Mouse (Mus musculus) midbrain, embryonic 16.5 days (tissue): Measurements from ENCODE around the gene Ino80d. TPM values are rescaled to one million over a fixed set of nuclear protein-coding genes. Genes with fewer than 3 reads are reported as not detected.

Source experiments
- ATAC-seq: fragments of 200-750 bp; cut with Nextera tagmentation; 2 replicates; pipeline ENCODE4 v1.8.0; 2017; ENCODE audit warnings: moderate TSS enrichment
- H3K27ac ChIP-seq: fragments of 300-500 bp; sonication (generic); 2 replicates; pipeline ENCODE4 v1.5.1; 2014; ENCODE audit warnings: mild to moderate bottlenecking, low read length, mixed read lengths
- H3K27me3 ChIP-seq: fragments of 300-500 bp; sonication (generic); 2 replicates; pipeline ENCODE4 v1.6.1; 2014; ENCODE audit warnings: low read depth, low read length, mixed read lengths; ENCODE audit not compliant: control insufficient read depth, insufficient read depth
- H3K36me3 ChIP-seq: fragments of 300-500 bp; sonication (generic); 2 replicates; pipeline ENCODE4 v1.6.1; 2014; ENCODE audit warnings: mild to moderate bottlenecking, low read length, moderate library complexity, mixed read lengths; ENCODE audit not compliant: control insufficient read depth, insufficient read depth
- H3K4me1 ChIP-seq: fragments of 300-500 bp; sonication (generic); 2 replicates; pipeline ENCODE4 v1.6.1; 2014; ENCODE audit warnings: mild to moderate bottlenecking, low read length, mixed read lengths; ENCODE audit not compliant: control insufficient read depth, insufficient read depth
- H3K4me2 ChIP-seq: fragments of 300-500 bp; sonication (generic); 2 replicates; pipeline ENCODE4 v1.6.1; 2014; ENCODE audit warnings: mild to moderate bottlenecking, low read length, mixed read lengths
- H3K4me3 ChIP-seq: fragments of 300-500 bp; sonication (generic); 2 replicates; pipeline ENCODE4 v1.5.1; 2014; ENCODE audit warnings: low read depth, mild to moderate bottlenecking, low read length, moderate library complexity, mixed read lengths
- H3K9ac ChIP-seq: fragments of 300-500 bp; sonication (generic); 2 replicates; pipeline ENCODE4 v1.6.1; 2014; ENCODE audit warnings: low read depth, low read length, mixed read lengths
- H3K9me3 ChIP-seq: fragments of 300-500 bp; sonication (generic); replicated peaks from 2 replicates; pipeline ENCODE4 v1.6.1; 2014; ENCODE audit warnings: mild to moderate bottlenecking, low read length, mixed read lengths; ENCODE audit not compliant: control insufficient read depth, poor library complexity, severe bottlenecking
- WGBS: fragments of 180-500 bp; shearing (Covaris S2); extraction: QIAGEN DNeasy Blood & Tissue Kit; methylation state at CpG from one replicate; pipeline ENCODE4 v1.1.7; 2014; 5-methylcytosine and 5-hydroxymethylcytosine counted together
- polyA plus RNA-seq: library from polyadenylated mRNA; unstranded; fragments of >200 nt; fragmentation: Nextera tagmentation; extraction: Ambion mirVana; gene quantifications from 2 replicates; pipeline ENCODE4 v1.2.1, GENCODE M21; 2015

Gene Ino80d
- polyA plus RNA-seq, 1 experiment from 2014 or later: 8.9 TPM

- Histone ChIP-seq H3K36me3 (peaks cover 3% of the 10 kb centered on the region), H3K4me2 (no peak overlapping the region), H3K4me1 (peaks cover 7% of the 10 kb centered on the region), H3K27ac (no peak overlapping the region), H3K9me3 (no peaks in the 10 kb centered on the region), H3K4me3 (no peak overlapping the region), H3K27me3 (no peaks in the 10 kb centered on the region), H3K9ac (no peak overlapping the region)
- no peak for ATAC-seq
- 97% methylated on average over 3 of the region's 3 CpGs for WGBS
These were observed 11.7 kb upstream of the Ino80d start for GRCm38 (mm10) chr1:63126206-63126605.

- no peak overlapping the region for H3K4me2 ChIP-seq
- no peaks in the 10 kb centered on the region for H3K27me3 ChIP-seq
- H3K9me3 ChIP-seq: no peaks in the 10 kb centered on the region; the same call in 1 of the 2 replicates
- no peak for ATAC-seq
- 89% methylated on average over 6 of the region's 6 CpGs for WGBS
- no peak overlapping the region for H3K27ac ChIP-seq
- H3K4me3 ChIP-seq: no peak overlapping the region
- H3K36me3 ChIP-seq: peaks cover 14% of the 10 kb centered on the region
- no peaks in the 10 kb centered on the region for H3K4me1 ChIP-seq
- no peak overlapping the region for H3K9ac ChIP-seq
These were observed 9.5 kb upstream of the Ino80d start for GRCm38 (mm10) chr1:63123823-63124450.

GRCm38 (mm10) chr1:63122005-63122404 is 7.5 kb upstream of the Ino80d start:
- H3K36me3 ChIP-seq: peaks cover 14% of the 10 kb centered on the region
- no peaks in the 10 kb centered on the region; the same call in 1 of the 2 replicates for H3K9me3 ChIP-seq
- H3K27ac ChIP-seq: no peak overlapping the region
- ATAC-seq: no peak
- no peak overlapping the region for H3K4me3 ChIP-seq
- peaks cover 4% of the 10 kb centered on the region for H3K4me1 ChIP-seq
- H3K27me3 ChIP-seq: no peaks in the 10 kb centered on the region
- H3K4me2 ChIP-seq: no peak overlapping the region
- 97% methylated on average over 6 of the region's 6 CpGs for WGBS
- no peak overlapping the region for H3K9ac ChIP-seq

- H3K36me3 ChIP-seq: peaks cover 14% of the 10 kb centered on the region
- 98% methylated on average over 2 of the region's 2 CpGs for WGBS
- no peaks in the 10 kb centered on the region; the same call in 1 of the 2 replicates for H3K9me3 ChIP-seq
- H3K4me2 ChIP-seq: no peak overlapping the region
- no peaks in the 10 kb centered on the region for H3K27me3 ChIP-seq
- no peak overlapping the region for H3K27ac ChIP-seq
- H3K9ac ChIP-seq: no peak overlapping the region
- ATAC-seq: no peak
- H3K4me1 ChIP-seq: peaks cover 17% of the 10 kb centered on the region
- H3K4me3 ChIP-seq: no peak overlapping the region
These were observed 5.9 kb upstream of the Ino80d start for GRCm38 (mm10) chr1:63120382-63120781.

GRCm38 (mm10) chr1:63119675-63120074 is 5.2 kb upstream of the Ino80d start:
- ATAC-seq: no peak
- no peak overlapping the region for H3K27ac ChIP-seq
- H3K36me3 ChIP-seq: peaks cover 14% of the 10 kb centered on the region
- 95% methylated on average over 4 of the region's 4 CpGs for WGBS
- H3K4me2 ChIP-seq: no peak overlapping the region
- no peaks in the 10 kb centered on the region; the same call in 1 of the 2 replicates for H3K9me3 ChIP-seq
- no peaks in the 10 kb centered on the region for H3K27me3 ChIP-seq
- H3K9ac ChIP-seq: no peak overlapping the region
- peaks cover 19% of the 10 kb centered on the region for H3K4me1 ChIP-seq
- H3K4me3 ChIP-seq: no peak overlapping the region

- peak overlapping the region; percentile 92 for H3K4me2 ChIP-seq
- peaks cover 5% of the 10 kb centered on the region for H3K36me3 ChIP-seq
- 50% methylated on average over 3 of the region's 3 CpGs for whole genome bisulfite sequencing
- no peaks in the 10 kb centered on the region for H3K9me3 ChIP-seq
- no peak for ATAC-seq
- no peaks in the 10 kb centered on the region for H3K27me3 ChIP-seq
- H3K4me1 ChIP-seq: peaks cover 33% of the 10 kb centered on the region
- peak overlapping the region; percentile 100; the same call in 1 of the 2 replicates for H3K9ac ChIP-seq
- peak overlapping the region; percentile 96 for H3K4me3 ChIP-seq
- peak overlapping the region; percentile 95 for H3K27ac ChIP-seq
These were observed 1.1 kb upstream of the Ino80d start for GRCm38 (mm10) chr1:63115540-63115939.

GRCm38 (mm10) chr1:63115096-63115495 is 629 bp upstream of the Ino80d start:
- Histone ChIP-seq H3K9ac (peak overlapping the region; percentile 100), H3K27ac (peak overlapping the region; percentile 95), H3K4me3 (peak overlapping the region; percentile 96), H3K27me3 (no peaks in the 10 kb centered on the region), H3K9me3 (no peaks in the 10 kb centered on the region), H3K4me2 (peak overlapping the region; percentile 92), H3K4me1 (peaks cover 37% of the 10 kb centered on the region), H3K36me3 (0 out of 2 replicates have a peak, but pooled peaks cover under 1% of the 10 kb centered on the region)
- WGBS: 17% methylated on average over 4 of the region's 4 CpGs
- no peak for ATAC-seq

- no peaks in the 10 kb centered on the region for H3K36me3 ChIP-seq
These were observed 962 bp downstream of the Ino80d start for GRCm38 (mm10) chr1:63113274-63114135.

GRCm38 (mm10) chr1:63112865-63113261 is 1.6 kb downstream of the Ino80d start:
- Histone ChIP-seq H3K36me3 (no peaks in the 10 kb centered on the region), H3K4me1 (peaks cover 40% of the 10 kb centered on the region), H3K4me3 (peak overlapping the region; percentile 96), H3K4me2 (peak overlapping the region; percentile 92), H3K9ac (peak overlapping the region; percentile 100), H3K9me3 (no peaks in the 10 kb centered on the region), H3K27ac (peak overlapping the region; percentile 95), H3K27me3 (no peaks in the 10 kb centered on the region)
- WGBS: 4% methylated on average over 11 of the region's 11 CpGs
- peak; percentile 23; the same call in 1 of the 2 replicates for ATAC-seq

More at GRCm38 (mm10) chr1:63113274-63114135, 962 bp downstream of the Ino80d start:
- peak overlapping the region; percentile 92 for H3K4me2 ChIP-seq
- H3K4me1 ChIP-seq: peaks cover 40% of the 10 kb centered on the region
- H3K27ac ChIP-seq: peak overlapping the region; percentile 95
- no peaks in the 10 kb centered on the region for H3K9me3 ChIP-seq
- ATAC-seq: peak; percentile 38
- whole genome bisulfite sequencing: under 1% methylated on average over 41 of the region's 92 CpGs
- H3K27me3 ChIP-seq: no peaks in the 10 kb centered on the region
- peak overlapping the region; percentile 96 for H3K4me3 ChIP-seq
- H3K9ac ChIP-seq: peak overlapping the region; percentile 100
